Mouse (Mus musculus) heart, postnatal 0 days (tissue): ENCODE results near the gene Hpd. TPM values are rescaled to one million over a fixed set of nuclear protein-coding genes. Genes with fewer than 3 reads are reported as not detected.
A peak's percentile ranks its signal among the peaks of the same experiment; 100 is the strongest.

Experiments
- ATAC-seq: fragments of 200-750 bp; cut with Nextera tagmentation; 2 replicates; pipeline ENCODE4 v1.8.0; 2017; ENCODE audit warnings: low read depth, moderate number of reproducible peaks, moderate library complexity; ENCODE audit not compliant: insufficient read depth
- DNase-seq: peaks from one replicate; pipeline ENCODE4 v3.0.0-alpha.2; 2016; ENCODE audit warnings: low spot score
- H3K27ac ChIP-seq: fragments of 300-500 bp; sonication (generic); 2 replicates; pipeline ENCODE4 v1.5.1; 2014; ENCODE audit warnings: low read depth, mild to moderate bottlenecking
- H3K27me3 ChIP-seq: fragments of 300-500 bp; sonication (generic); 2 replicates; pipeline ENCODE4 v1.6.1; 2014; ENCODE audit warnings: low read length, mixed read lengths; ENCODE audit not compliant: control insufficient read depth, insufficient read depth
- H3K36me3 ChIP-seq: fragments of 300-500 bp; sonication (generic); replicated peaks from 2 replicates; pipeline ENCODE4 v1.6.1; 2014; ENCODE audit warnings: low read length, mixed read lengths; ENCODE audit not compliant: control insufficient read depth, insufficient read depth
- H3K4me1 ChIP-seq: fragments of 300-500 bp; sonication (generic); 2 replicates; pipeline ENCODE4 v1.6.1; 2014; ENCODE audit warnings: antibody characterized with exemption; ENCODE audit not compliant: control insufficient read depth, insufficient read depth
- H3K4me2 ChIP-seq: fragments of 300-500 bp; sonication (generic); 2 replicates; pipeline ENCODE4 v1.6.1; 2014; ENCODE audit warnings: low read depth, mild to moderate bottlenecking, low read length, moderate library complexity
- H3K4me3 ChIP-seq: fragments of 300-500 bp; sonication (generic); 2 replicates; pipeline ENCODE4 v1.5.1; 2014; ENCODE audit warnings: low read depth, low read length
- H3K9ac ChIP-seq: fragments of 300-500 bp; sonication (generic); replicated peaks from 2 replicates; pipeline ENCODE4 v1.6.1; 2014; ENCODE audit warnings: low read depth, low read length, mixed read lengths
- H3K9me3 ChIP-seq: fragments of 300-500 bp; sonication (generic); replicated peaks from 2 replicates; pipeline ENCODE4 v1.6.1; 2016; ENCODE audit warnings: low read length; ENCODE audit not compliant: control insufficient read depth
- CTCF ChIP-seq: IDR thresholded peaks from 2 replicates; pipeline ENCODE4 v1.5.1; 2016; ENCODE audit warnings: antibody characterized with exemption, control low read depth, low read depth
- EP300 ChIP-seq: IDR thresholded peaks from 2 replicates; pipeline ENCODE4 v1.6.1; 2016; ENCODE audit warnings: antibody characterized with exemption, low read depth
- WGBS: fragments of 180-500 bp; shearing (Covaris S2); extraction: QIAGEN DNeasy Blood & Tissue Kit; methylation state at CpG from one replicate; pipeline ENCODE4 v1.1.7; 2014; 5-methylcytosine and 5-hydroxymethylcytosine counted together
- polyA plus RNA-seq: library from polyadenylated mRNA; unstranded; fragments of >200 nt; fragmentation: Nextera tagmentation; extraction: Ambion mirVana; gene quantifications from 2 replicates; pipeline ENCODE4 v1.2.1, GENCODE M21; 2015
- total RNA-seq: library from RNA; depleted of rRNA; stranded (reverse); fragments of >200 nt; gene quantifications from 2 replicates; pipeline ENCODE4 v1.2.3, GENCODE M21; 2014; ENCODE audit warnings: low replicate concordance

Gene Hpd
- total and polyA plus RNA-seq, 2 experiments from 2014 or later: 0.92 TPM; not detected in 1

GRCm38 (mm10) chr5:123142161-123143157, 40.1 kb downstream of the Hpd start, which contains the start of gene Setd1b:
TSS of gene Setd1b (plus strand) at chr5:123142193.
- Histone ChIP-seq H3K27me3 (no peaks in the 10 kb centered on the region), H3K4me3 (peak within 1 kb of the TSS; percentile 92), H3K9ac (peak within 1 kb of the TSS; percentile 98), H3K27ac (peak within 1 kb of the TSS; percentile 100), H3K4me1 (peaks cover 24% of the 10 kb centered on the region), H3K4me2 (peak within 1 kb of the TSS; percentile 98), H3K36me3 (peaks cover 19% of the 10 kb centered on the region), H3K9me3 (no peaks in the 10 kb centered on the region)
- no peak for TF ChIP-seq CTCF
- no peak for TF ChIP-seq EP300
- WGBS: under 1% methylated on average over 62 of the region's 103 CpGs
- DNase-seq: peak; percentile 37
- peak; percentile 9; the same call in 1 of the 2 replicates for ATAC-seq

DNA sequence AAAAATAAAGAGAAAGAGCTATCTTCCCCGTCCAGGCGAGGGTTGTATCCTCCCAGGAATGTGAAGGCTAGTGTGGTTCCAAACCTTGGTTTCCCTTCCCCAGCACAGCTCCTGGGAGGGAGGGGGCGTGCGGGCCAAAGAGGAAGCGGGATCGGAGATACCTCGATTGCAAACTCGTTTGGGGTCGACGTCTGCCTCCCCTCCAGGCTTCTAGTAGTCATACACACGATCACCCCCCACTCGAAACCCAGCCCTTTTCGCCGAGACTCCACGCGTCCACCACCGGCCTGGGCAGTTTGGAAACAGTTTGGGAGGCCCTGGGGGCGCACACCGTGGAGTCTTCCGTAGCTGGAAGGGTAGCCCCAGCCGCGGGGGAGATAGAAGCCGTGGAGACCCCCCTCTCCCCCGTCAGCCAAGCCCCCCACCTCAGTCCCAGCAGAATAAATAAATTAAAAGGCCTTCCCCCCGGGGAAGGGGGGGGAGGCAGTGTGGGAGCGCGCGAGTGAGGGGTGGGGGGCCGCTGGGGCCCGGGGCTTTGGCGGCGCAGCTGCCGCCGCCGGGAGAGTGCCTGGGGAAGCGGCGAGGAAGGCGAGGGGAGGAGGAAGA, 40.9 kb downstream of the Hpd start:
- DNase-seq (peak; percentile 62), ATAC-seq (no peak)
- Histone ChIP-seq H3K36me3 (peaks cover 11% of the 10 kb centered on the region), H3K27me3 (no peaks in the 10 kb centered on the region), H3K4me1 (peaks cover 32% of the 10 kb centered on the region), H3K9ac (peak overlapping the region; percentile 98), H3K4me3 (peak overlapping the region; percentile 92), H3K4me2 (peak overlapping the region; percentile 98), H3K27ac (peak overlapping the region; percentile 100), H3K9me3 (no peaks in the 10 kb centered on the region)
- TF ChIP-seq EP300 (no peak), CTCF (no peak)
- 1% methylated on average over 29 of the region's 38 CpGs for WGBS

DNA sequence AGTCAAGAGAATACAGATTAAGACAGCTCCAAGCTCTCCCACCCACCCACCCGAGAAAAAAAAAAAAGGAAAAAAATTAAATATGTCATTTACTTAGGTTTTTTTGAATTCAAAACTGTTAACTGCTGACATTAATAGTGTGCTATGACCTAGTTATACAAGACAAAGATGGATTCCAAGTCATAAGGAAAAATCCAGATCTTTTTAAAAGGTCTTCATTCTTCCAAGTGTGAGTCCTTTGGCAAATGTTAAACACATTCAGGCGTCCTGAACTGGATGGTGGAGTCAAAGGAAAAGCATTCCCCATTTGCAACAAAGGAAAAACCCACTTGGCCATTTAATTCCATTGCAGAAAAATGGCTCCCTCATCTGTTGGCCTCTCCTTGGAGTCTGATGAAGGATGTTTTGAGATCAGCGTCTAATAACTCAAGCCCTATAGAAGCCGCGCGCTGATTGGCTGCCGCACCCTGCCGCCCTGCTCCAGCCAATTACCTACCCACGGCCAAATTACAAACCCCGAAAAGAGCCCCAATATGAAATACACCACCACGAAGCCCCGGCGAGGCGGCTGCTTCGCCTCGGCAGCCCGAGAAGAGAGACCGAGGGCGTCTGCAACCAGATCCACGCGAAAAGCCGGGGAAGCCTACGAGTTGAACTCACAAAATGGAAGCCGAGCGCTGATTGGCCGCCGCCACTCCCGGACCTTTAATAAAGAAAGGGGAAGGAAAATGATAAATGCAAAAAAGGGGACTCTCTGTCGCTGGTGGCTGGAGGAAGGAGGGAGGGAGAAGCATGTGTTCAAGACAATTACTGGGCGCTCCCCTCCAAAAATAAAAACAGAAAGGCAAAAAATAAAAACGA, 41.6 kb downstream of the Hpd start:
- H3K36me3 ChIP-seq: 0 out of 2 replicates have a peak, but pooled peaks cover 5% of the 10 kb centered on the region
- peak overlapping the region; percentile 92 for H3K4me3 ChIP-seq
- peak overlapping the region; percentile 98 for H3K9ac ChIP-seq
- ATAC-seq (peak; percentile 21; the same call in 1 of the 2 replicates), DNase-seq (peak; percentile 96)
- H3K27ac ChIP-seq: peak overlapping the region; percentile 100
- H3K4me2 ChIP-seq: peak overlapping the region; percentile 98
- under 1% methylated on average over 31 of the region's 31 CpGs for WGBS
- no peaks in the 10 kb centered on the region for H3K27me3 ChIP-seq
- TF ChIP-seq CTCF: no peak
- no peak; the same call in 1 of the 2 replicates for TF ChIP-seq EP300
- no peaks in the 10 kb centered on the region for H3K9me3 ChIP-seq
- peaks cover 38% of the 10 kb centered on the region for H3K4me1 ChIP-seq

GRCm38 (mm10) chr5:123139722-123140627, 42.6 kb downstream of the Hpd start:
- H3K9me3 ChIP-seq: no peaks in the 10 kb centered on the region
- TF ChIP-seq EP300 (0 out of 2 replicates have a peak, but pooled peaks have one; percentile 51), CTCF (no peak)
- DNase-seq: no peak
- no peaks in the 10 kb centered on the region for H3K27me3 ChIP-seq
- 4% methylated on average over 28 of the region's 28 CpGs for WGBS
- peak overlapping the region; percentile 100 for H3K27ac ChIP-seq
- ATAC-seq: no peak
- peak overlapping the region; percentile 98 for H3K4me2 ChIP-seq
- H3K36me3 ChIP-seq: no peaks in the 10 kb centered on the region
- H3K9ac ChIP-seq: peak overlapping the region; percentile 95
- peak overlapping the region; percentile 92 for H3K4me3 ChIP-seq
- peaks cover 38% of the 10 kb centered on the region for H3K4me1 ChIP-seq
